Mouse (Mus musculus) bone marrow macrophage, adult 2 months (primary cell): ENCODE results near the gene Mpv17. TPM values are rescaled to one million over a fixed set of nuclear protein-coding genes. Genes with fewer than 3 reads are reported as not detected.

ENCODE experiments used
- H3K27ac ChIP-seq: 2 replicates; pipeline ENCODE4 v1.5.1; 2012; ENCODE audit warnings: low read depth, low read length; ENCODE audit not compliant: insufficient read depth
- H3K4me1 ChIP-seq: 2 replicates; pipeline ENCODE4 v1.6.1; 2012; ENCODE audit warnings: low read length; ENCODE audit not compliant: control insufficient read depth, insufficient read depth
- H3K4me3 ChIP-seq: 2 replicates; pipeline ENCODE4 v1.5.1; 2012; ENCODE audit warnings: mild to moderate bottlenecking, low read length, moderate library complexity; ENCODE audit not compliant: insufficient read depth
- CTCF ChIP-seq: IDR thresholded peaks from 2 replicates; pipeline ENCODE4 v1.5.1; 2012; ENCODE audit warnings: low read depth, mild to moderate bottlenecking, low read length, moderate library complexity
- POLR2A ChIP-seq: IDR thresholded peaks from 2 replicates; pipeline ENCODE4 v1.6.1; 2012; ENCODE audit warnings: mild to moderate bottlenecking, low read depth, low read length, borderline replicate concordance
- polyA plus RNA-seq: library from polyadenylated mRNA; stranded (reverse); fragments of >200 nt; gene quantifications from 2 replicates; pipeline ENCODE4 v1.2.4, GENCODE M21; 2012; ENCODE audit not compliant: missing spikeins, insufficient read depth, insufficient read length

Mpv17 gene
- polyA plus RNA-seq, 1 experiment, result 75.0 TPM

GRCm38 (mm10) chr5:31197072-31197471 lies 43.0 kb upstream of the Mpv17 start:
- no peak overlapping the region for H3K27ac ChIP-seq
- H3K4me1 ChIP-seq, result peaks cover 50% of the 10 kb centered on the region
- TF ChIP-seq POLR2A (no peak), CTCF (no peak)
- H3K4me3 ChIP-seq, result no peak overlapping the region

- TF ChIP-seq CTCF (no peak), POLR2A (no peak)
- H3K27ac ChIP-seq, result peak overlapping the region; percentile 87
- H3K4me1 ChIP-seq, result peaks cover 57% of the 10 kb centered on the region
- H3K4me3 ChIP-seq, result 0 out of 2 replicates have a peak overlapping the region, but pooled peaks have one; percentile 12
Measured at GRCm38 (mm10) chr5:31196207-31196606, 42.2 kb upstream of the Mpv17 start.

- Histone ChIP-seq H3K4me3 (peak overlapping the region; percentile 15; the same call in 1 of the 2 replicates), H3K27ac (peak overlapping the region; percentile 87), H3K4me1 (peaks cover 57% of the 10 kb centered on the region)
- no peak for TF ChIP-seq CTCF
- no peak for TF ChIP-seq POLR2A
Measured at GRCm38 (mm10) chr5:31195671-31196070, 41.6 kb upstream of the Mpv17 start.

- Histone ChIP-seq H3K4me1 (peaks cover 57% of the 10 kb centered on the region), H3K27ac (peak overlapping the region; percentile 87), H3K4me3 (no peak overlapping the region)
- TF ChIP-seq POLR2A (no peak), CTCF (no peak)
Measured at GRCm38 (mm10) chr5:31194486-31195485, 40.7 kb upstream of the Mpv17 start.

- H3K4me1 ChIP-seq, result peaks cover 49% of the 10 kb centered on the region
- peak overlapping the region; percentile 77 for H3K27ac ChIP-seq
- peak overlapping the region; percentile 96 for H3K4me3 ChIP-seq
- no peak for TF ChIP-seq CTCF
- no peak for TF ChIP-seq POLR2A
Measured at GRCm38 (mm10) chr5:31193631-31194281, 39.7 kb upstream of the Mpv17 start.

- H3K4me1 ChIP-seq, result peaks cover 43% of the 10 kb centered on the region
- TF ChIP-seq POLR2A, result no peak
- TF ChIP-seq CTCF, result peak; percentile 31; the same call in 1 of the 2 replicates
- peak within 1 kb of the TSS; percentile 77 for H3K27ac ChIP-seq
- H3K4me3 ChIP-seq, result peak within 1 kb of the TSS; percentile 96
Measured at GRCm38 (mm10) chr5:31192939-31193630, 39.0 kb upstream of the Mpv17 start, which contains the start of the genes Snx17 and Eif2b4. TSS of gene Snx17 (plus strand) at chr5:31193227. TSS of gene Eif2b4 (minus strand) at chr5:31193430.

GRCm38 (mm10) chr5:31192045-31192938 lies 38.2 kb upstream of the Mpv17 start:
- H3K4me1 ChIP-seq, result peaks cover 35% of the 10 kb centered on the region
- H3K27ac ChIP-seq, result peak overlapping the region; percentile 30
- no peak; the same call in 1 of the 2 replicates for TF ChIP-seq CTCF
- no peak for TF ChIP-seq POLR2A

GRCm38 (mm10) chr5:31190201-31190600 lies 36.1 kb upstream of the Mpv17 start:
- no peak overlapping the region for H3K27ac ChIP-seq
- H3K4me3 ChIP-seq, result no peak overlapping the region
- H3K4me1 ChIP-seq, result peaks cover 16% of the 10 kb centered on the region
- no peak for TF ChIP-seq POLR2A
- no peak for TF ChIP-seq CTCF

More at GRCm38 (mm10) chr5:31192045-31192938, 38.2 kb upstream of the Mpv17 start:
- peak overlapping the region; percentile 96 for H3K4me3 ChIP-seq
